Mouse (Mus musculus): ENCODE measurements at regions not wholly inside any gene's neighbourhood (a gene's known extent, or its start where the extent isn't known, plus 50 kb on each side); places are given as distances from the start of the nearest gene placed in this dataset.

- TF ChIP-seq CTCF (IDR thresholded peaks at IDR 0.05; ENCODE audit: insufficient read depth, low read length) (no peak), POLR2A (IDR thresholded peaks at IDR 0.05; ENCODE audit: borderline replicate concordance, extremely low read depth, low read depth, low read length) (no peak)
Observed at GRCm38 (mm10) chr15:67284941-67285340, 784.2 kb upstream of the Lrrc6 start.

Measured in lung, adult 2 months (tissue).